Mouse (Mus musculus) embryonic fibroblast, embryonic 13.5 days (primary cell): ENCODE results near the gene Rxra. TPM values are rescaled to one million over a fixed set of nuclear protein-coding genes. Genes with fewer than 3 reads are reported as not detected.

ENCODE experiments used
- H3K27ac ChIP-seq: 2 replicates; pipeline ENCODE4 v1.5.1; 2012; ENCODE audit warnings: low read length, control low read depth, inconsistent platforms; ENCODE audit not compliant: insufficient read depth
- H3K4me1 ChIP-seq: 2 replicates; pipeline ENCODE4 v1.6.1; 2011; ENCODE audit warnings: low read length; ENCODE audit not compliant: control insufficient read depth, insufficient read depth
- H3K4me3 ChIP-seq: 2 replicates; pipeline ENCODE4 v1.5.1; 2011; ENCODE audit warnings: mild to moderate bottlenecking, control low read depth, low read length; ENCODE audit not compliant: insufficient read depth
- CTCF ChIP-seq: IDR thresholded peaks from 2 replicates; pipeline ENCODE4 v1.5.1; 2011; ENCODE audit warnings: mild to moderate bottlenecking, control low read depth, low read length, moderate library complexity, borderline replicate concordance; ENCODE audit not compliant: insufficient read depth
- POLR2A ChIP-seq: IDR thresholded peaks from 2 replicates; pipeline ENCODE4 v1.6.1; 2011; ENCODE audit warnings: low read depth, mild to moderate bottlenecking, control low read depth, low read length, moderate library complexity
- polyA plus RNA-seq: library from polyadenylated mRNA; stranded (reverse); fragments of >200 nt; gene quantifications from 2 replicates; pipeline ENCODE4 v1.2.4, GENCODE M21; 2011; ENCODE audit warnings: low read depth; ENCODE audit not compliant: missing spikeins, insufficient read length

Gene Rxra
- polyA plus RNA-seq, 1 experiment = 35.7 TPM

DNA sequence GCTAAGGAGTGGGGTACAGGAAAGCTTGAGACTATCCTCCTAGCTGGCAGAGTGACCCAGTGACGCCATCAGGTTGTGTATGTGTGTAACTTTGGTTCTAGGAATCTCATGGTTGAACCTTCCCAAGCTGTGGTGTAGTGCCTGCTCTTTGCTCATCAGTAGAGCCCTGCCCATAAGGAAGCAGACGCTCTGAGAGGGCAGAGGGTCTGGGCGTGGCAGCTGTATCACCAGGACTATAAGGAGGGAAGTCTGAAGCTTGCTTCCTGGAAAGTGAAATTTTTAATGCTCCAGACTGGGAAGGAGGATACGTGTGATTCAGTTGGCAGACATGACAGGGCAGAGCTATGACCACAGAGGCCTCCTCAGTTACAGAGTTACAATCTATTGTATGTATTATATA lies 39.0 kb downstream of the Rxra start:
- TF ChIP-seq POLR2A (no peak), CTCF (no peak)
- Histone ChIP-seq H3K4me3 (no peak overlapping the region), H3K27ac (peak overlapping the region; percentile 44; the same call in 1 of the 2 replicates), H3K4me1 (peaks cover 18% of the 10 kb centered on the region)

DNA sequence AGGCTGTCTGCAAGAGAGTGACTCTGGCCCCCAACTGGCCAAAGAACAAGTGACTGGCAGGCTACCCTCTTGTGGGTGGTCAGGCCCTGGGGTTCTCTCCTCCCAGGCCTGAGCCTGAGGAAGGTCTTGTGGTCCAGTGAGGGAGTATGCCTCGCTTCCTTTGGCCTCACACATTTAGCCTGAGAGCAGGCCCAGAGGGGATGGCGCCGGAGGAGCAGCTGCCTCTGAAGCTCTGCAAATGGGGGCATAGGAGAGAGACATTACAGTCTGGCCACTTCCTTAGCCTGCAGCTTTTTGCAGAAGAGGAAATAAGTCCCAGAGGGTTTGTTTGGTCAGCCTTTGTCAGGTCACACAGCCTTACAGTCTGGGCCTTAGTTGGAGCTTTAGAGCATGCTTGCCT lies 40.1 kb downstream of the Rxra start:
- Histone ChIP-seq H3K4me3 (no peak overlapping the region), H3K4me1 (peaks cover 9% of the 10 kb centered on the region; the same call in 1 of the 2 replicates), H3K27ac (no peak overlapping the region)
- TF ChIP-seq CTCF (no peak), POLR2A (no peak)

DNA sequence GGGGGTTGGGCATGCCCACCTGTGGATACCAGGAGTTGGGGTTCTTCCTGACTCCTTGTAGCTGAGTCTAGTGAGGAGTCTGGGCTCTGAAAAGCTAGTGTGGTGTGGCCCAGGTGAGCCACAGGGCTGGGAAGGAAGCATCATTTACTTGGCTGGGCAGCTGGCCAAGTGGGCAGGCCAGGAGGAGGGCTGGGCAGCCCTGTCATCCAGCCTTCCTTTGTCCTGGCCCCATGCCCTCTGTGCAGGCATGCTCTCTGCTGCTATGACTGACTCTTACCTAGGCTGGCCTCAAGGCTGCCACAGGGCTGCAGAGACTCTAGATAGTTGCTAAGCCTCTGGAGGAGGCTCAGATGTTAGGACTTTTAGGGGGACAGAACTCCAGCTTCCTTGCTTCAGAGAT lies 42.0 kb downstream of the Rxra start:
- TF ChIP-seq POLR2A (no peak), CTCF (no peak)
- no peak overlapping the region for H3K4me3 ChIP-seq
- peaks cover 9% of the 10 kb centered on the region; the same call in 1 of the 2 replicates for H3K4me1 ChIP-seq
- no peak overlapping the region for H3K27ac ChIP-seq

DNA sequence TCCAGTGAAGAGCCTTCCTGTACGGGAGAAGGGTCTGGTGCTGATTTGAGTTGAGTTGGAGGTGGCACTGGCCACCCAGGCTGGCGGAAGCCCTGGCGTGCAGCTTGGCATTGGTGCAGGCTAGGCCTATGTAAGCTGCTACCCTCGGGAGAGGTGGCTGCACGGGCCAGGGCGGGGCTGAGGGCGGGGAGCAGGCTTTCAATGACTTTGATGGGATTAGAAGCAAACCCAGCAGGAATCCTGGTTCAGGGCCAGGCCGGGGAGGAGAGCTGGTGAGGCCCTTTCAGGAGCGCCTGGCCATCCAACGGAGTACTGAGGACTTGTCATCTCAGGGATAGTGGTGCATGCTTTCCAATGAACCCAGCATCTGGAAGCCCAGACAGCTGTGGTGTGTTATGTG lies 43.4 kb downstream of the Rxra start:
- TF ChIP-seq CTCF = no peak
- no peak for TF ChIP-seq POLR2A
- Histone ChIP-seq H3K27ac (no peak overlapping the region), H3K4me3 (no peak overlapping the region), H3K4me1 (peaks cover 8% of the 10 kb centered on the region; the same call in 1 of the 2 replicates)

DNA sequence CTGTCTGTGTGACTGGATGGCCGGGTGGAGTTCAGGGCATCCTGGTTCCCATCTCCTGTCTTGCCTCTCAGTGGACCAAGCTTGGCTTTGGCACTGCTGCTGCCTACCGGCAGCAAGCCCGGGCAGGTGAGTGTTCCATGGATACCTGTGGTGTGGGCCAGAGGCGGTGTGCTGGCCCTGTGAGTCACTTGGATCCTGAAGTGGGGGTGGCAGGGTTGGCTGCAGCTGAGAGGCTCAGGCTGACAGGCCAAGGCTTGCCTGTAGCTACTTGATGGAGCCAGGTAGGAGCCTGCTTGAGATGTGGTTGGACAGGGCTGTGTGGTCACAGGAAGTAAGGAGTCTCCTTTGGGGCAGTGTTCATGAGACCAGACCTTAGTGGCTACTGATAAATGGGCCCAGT lies 45.4 kb downstream of the Rxra start:
- no peaks in the 10 kb centered on the region for H3K4me1 ChIP-seq
- H3K27ac ChIP-seq = no peak overlapping the region
- TF ChIP-seq CTCF = no peak
- TF ChIP-seq POLR2A = no peak
- H3K4me3 ChIP-seq = no peak overlapping the region

DNA sequence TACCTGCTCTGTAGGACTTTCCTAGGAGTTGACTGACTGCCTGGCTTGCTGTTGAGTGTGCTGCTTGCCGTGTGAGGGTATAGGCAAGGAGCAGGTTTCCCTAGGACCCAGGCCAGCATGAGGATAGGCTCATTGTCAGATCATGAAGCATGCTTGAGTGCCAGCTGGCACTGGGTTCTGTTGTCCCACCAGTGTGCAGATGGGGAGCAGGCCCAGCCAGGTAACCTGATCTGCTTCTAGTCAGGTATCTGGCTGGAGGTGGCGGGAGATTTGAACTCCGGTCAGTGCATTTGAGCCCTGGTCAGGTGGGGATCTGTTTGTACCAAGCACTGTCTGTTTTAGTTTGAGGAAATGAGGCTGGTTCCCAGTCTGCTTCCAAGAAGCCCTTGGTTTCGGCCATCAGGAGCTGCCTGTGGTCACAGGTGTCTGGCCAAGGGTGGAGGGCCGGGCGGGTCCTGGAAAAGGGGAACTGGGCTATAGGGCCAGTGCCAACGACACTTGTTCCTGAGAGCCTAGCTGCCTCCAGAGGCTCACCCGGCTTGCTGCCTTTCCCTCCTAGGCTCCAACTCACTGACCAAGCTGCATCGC lies 48.6 kb downstream of the Rxra start:
- TF ChIP-seq CTCF (no peak), POLR2A (no peak)
- H3K4me1 ChIP-seq = no peaks in the 10 kb centered on the region
- no peak overlapping the region for H3K27ac ChIP-seq
- H3K4me3 ChIP-seq = no peak overlapping the region

DNA sequence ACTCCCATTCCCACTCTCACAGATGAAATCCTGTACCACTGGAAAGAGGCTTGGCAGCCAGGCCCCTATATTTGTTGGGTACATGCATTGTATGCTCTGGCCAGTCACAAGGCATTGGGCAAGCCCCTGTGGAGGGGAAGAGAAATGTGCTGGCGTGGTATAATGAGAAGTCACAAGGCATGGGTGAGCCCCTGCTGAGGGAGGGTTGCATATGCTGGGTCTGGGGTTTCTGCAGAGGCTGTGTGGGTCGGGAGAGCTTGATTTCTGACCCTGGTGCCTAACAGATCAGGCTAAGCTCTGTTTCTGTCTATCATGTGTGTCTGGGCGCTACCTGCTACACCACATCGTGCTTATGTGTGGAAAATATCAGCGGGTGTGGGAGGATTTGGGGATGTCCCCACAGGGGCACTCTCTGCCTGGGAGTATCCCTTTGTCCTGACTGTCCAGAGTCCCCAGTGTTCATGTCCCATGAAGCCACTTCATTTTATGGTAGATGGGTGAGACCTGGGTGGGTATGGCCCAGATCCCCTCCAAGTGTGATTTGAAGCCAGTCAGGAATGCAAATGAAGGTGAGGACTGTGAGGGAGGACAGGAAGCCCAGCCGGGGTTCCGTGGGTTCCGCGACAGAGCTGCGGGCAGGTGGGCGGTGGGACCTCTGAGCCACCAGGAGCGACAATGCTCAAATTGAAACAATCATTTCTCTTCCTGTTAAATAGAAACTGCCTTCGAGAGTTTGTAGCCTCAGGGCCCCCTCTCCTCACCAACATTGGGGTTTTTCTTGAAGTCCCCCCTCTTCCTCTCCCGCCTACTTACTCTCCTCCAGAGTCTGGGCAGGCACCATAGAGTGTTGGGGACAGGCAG lies 52.0 kb downstream of the Rxra start:
- TF ChIP-seq POLR2A (no peak), CTCF (no peak)
- Histone ChIP-seq H3K27ac (no peak overlapping the region), H3K4me3 (no peak overlapping the region), H3K4me1 (no peaks in the 10 kb centered on the region)

DNA sequence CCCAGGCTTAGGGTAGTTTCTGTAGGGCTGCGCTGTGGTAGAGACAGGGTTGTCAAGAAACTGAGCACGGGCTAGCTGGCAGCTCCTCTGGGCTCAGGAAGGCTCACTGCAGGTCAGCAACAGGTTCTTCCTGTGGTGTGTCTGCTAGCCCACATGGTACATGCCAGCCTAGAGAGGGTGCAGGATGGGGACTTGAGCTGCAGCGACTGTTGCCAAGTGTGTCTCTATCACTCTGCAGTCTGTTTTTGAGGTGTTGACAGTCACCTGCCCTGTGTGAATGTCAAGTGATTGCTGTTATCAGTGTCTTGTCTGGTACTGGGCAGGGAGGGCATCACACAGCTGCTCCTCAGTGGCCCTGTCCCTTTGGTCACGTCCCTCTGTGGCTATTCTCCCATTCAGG lies 52.8 kb downstream of the Rxra start:
- H3K4me3 ChIP-seq = no peak overlapping the region
- H3K27ac ChIP-seq = no peak overlapping the region
- H3K4me1 ChIP-seq = peaks cover 1% of the 10 kb centered on the region
- no peak for TF ChIP-seq POLR2A
- TF ChIP-seq CTCF = no peak

DNA sequence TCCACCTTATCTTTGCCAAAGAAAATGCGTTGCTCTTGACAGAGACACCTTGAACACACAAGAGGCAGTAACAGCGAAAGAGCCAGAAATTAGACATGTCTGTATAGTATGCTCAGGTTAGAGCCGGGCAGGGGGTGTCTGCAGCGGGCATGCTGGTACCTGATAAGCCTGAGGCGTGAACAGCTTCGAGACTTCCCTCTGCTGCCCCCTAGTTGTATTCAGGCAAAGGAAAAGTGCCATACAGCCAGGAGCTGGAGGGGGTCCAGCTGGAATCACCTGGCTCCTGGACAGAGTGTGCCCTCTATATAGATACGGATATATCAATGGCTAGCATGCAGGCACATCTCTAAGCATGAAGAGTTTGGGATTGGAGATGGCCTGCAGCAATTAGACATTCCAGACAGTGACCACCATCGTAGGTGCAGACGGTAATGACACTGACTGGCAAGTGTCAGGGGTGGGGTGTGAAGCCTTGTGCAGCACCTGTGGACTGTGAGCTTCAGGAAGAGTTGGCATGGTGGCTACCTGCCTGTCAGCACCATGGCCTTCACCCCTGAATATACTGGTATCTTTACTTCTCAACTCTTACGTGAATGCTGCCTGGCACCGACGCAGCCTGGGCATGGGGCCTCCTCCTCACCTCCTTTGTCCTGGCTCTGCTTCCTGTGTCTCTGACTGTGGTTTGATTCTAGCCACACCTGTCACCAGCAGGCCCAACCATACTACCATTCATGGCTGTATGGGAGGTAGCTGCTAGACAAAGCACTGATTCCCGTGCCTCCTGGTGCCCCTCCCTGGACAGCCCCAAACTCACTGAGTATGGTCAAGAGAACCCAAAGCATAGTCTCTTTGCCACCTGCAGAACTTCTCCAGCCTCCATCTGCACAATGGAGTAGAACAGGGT lies 54.0 kb downstream of the Rxra start:
- Histone ChIP-seq H3K4me3 (no peak overlapping the region), H3K27ac (no peak overlapping the region), H3K4me1 (peaks cover 9% of the 10 kb centered on the region)
- no peak for TF ChIP-seq POLR2A
- TF ChIP-seq CTCF = no peak
